Mouse (Mus musculus) hindbrain, embryonic 14.5 days (tissue): ENCODE measurements around the gene Tmem41b. TPM values are rescaled to one million over a fixed set of nuclear protein-coding genes. Genes with fewer than 3 reads are reported as not detected.
"Not testable (repeated sequence)": the region's sequence is repeated elsewhere in the genome, so short reads cannot be mapped to it uniquely, and the experiment has no call there.

Experiments used
- ATAC-seq: fragments of 200-750 bp; cut with Nextera tagmentation; 2 replicates; pipeline ENCODE4 v1.8.0; 2017; ENCODE audit warnings: moderate number of reproducible peaks, mild to moderate bottlenecking, moderate TSS enrichment, moderate library complexity; ENCODE audit not compliant: low FRiP score
- DNase-seq: peaks from one replicate; pipeline ENCODE4 v3.0.0-alpha.2; 2015; ENCODE audit warnings: low spot score
- H3K27ac ChIP-seq: fragments of 300-500 bp; sonication (generic); 2 replicates; pipeline ENCODE4 v1.5.1; 2014; ENCODE audit warnings: mild to moderate bottlenecking, moderate library complexity
- H3K27me3 ChIP-seq: fragments of 300-500 bp; sonication (generic); 2 replicates; pipeline ENCODE4 v1.6.1; 2014; ENCODE audit warnings: mild to moderate bottlenecking, low read length, mixed read lengths; ENCODE audit not compliant: control insufficient read depth, insufficient read depth
- H3K36me3 ChIP-seq: fragments of 300-500 bp; sonication (generic); replicated peaks from 2 replicates; pipeline ENCODE4 v1.6.1; 2014; ENCODE audit not compliant: control insufficient read depth, insufficient read depth
- H3K4me1 ChIP-seq: fragments of 300-500 bp; sonication (generic); replicated peaks from 2 replicates; pipeline ENCODE4 v1.6.1; 2014; ENCODE audit warnings: antibody characterized with exemption, low read length, mixed read lengths; ENCODE audit not compliant: control insufficient read depth, insufficient read depth
- H3K4me2 ChIP-seq: fragments of 300-500 bp; sonication (generic); replicated peaks from 2 replicates; pipeline ENCODE4 v1.6.1; 2014; ENCODE audit warnings: mild to moderate bottlenecking, moderate library complexity
- H3K4me3 ChIP-seq: fragments of 300-500 bp; sonication (generic); replicated peaks from 2 replicates; pipeline ENCODE4 v1.5.1; 2014; ENCODE audit warnings: mild to moderate bottlenecking, low read length
- H3K9ac ChIP-seq: fragments of 300-500 bp; sonication (generic); 2 replicates; pipeline ENCODE4 v1.6.1; 2014
- H3K9me3 ChIP-seq: fragments of 300-500 bp; sonication (generic); 2 replicates; pipeline ENCODE4 v1.6.1; 2016; ENCODE audit warnings: low read length; ENCODE audit not compliant: control insufficient read depth
- WGBS: fragments of 180-500 bp; shearing (Covaris S2); extraction: QIAGEN DNeasy Blood & Tissue Kit; methylation state at CpG from one replicate; pipeline ENCODE4 v1.1.7; 2014; 5-methylcytosine and 5-hydroxymethylcytosine counted together
- polyA plus RNA-seq: library from polyadenylated mRNA; unstranded; fragments of >200 nt; fragmentation: Nextera tagmentation; extraction: Ambion mirVana; gene quantifications from 2 replicates; pipeline ENCODE4 v1.2.1, GENCODE M21; 2014

The Tmem41b gene
- polyA plus RNA-seq = 71.2 and 79.5 TPM in 2 replicates

DNA sequence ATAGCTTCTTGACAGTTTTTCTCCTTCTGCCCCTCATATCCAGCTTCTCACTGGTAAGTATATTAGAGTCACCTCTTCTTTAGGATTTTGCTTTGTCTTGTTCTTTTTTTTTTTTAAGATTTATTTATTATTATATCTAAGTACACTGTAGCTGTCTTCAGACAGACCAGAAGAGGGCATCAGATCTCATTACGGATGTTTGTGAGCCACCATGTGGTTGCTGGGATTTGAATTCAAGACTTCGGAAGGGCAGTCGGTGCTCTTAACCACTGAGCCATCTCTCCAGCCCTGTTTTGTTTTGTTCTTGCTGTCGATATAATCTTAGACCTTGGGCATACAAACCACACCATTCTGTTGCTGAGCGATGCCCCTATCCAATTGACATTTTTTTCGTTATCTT is at the start of gene Tmem41b:
TSS of gene Tmem41b (minus strand) at position 155 of the 400 bp plus-strand sequence.
- H3K9me3 ChIP-seq, DNase-seq, H3K27me3 ChIP-seq, ATAC-seq: not testable (repeated sequence)
- Histone ChIP-seq H3K9ac (peak within 1 kb of the TSS; percentile 74), H3K36me3 (peaks cover 18% of the 10 kb centered on the region), H3K4me1 (peaks cover 17% of the 10 kb centered on the region), H3K4me2 (peak within 1 kb of the TSS; percentile 84), H3K27ac (peak within 1 kb of the TSS; percentile 87), H3K4me3 (peak within 1 kb of the TSS; percentile 60)
- WGBS = 37% methylated on average over 6 of the region's 6 CpGs

DNA sequence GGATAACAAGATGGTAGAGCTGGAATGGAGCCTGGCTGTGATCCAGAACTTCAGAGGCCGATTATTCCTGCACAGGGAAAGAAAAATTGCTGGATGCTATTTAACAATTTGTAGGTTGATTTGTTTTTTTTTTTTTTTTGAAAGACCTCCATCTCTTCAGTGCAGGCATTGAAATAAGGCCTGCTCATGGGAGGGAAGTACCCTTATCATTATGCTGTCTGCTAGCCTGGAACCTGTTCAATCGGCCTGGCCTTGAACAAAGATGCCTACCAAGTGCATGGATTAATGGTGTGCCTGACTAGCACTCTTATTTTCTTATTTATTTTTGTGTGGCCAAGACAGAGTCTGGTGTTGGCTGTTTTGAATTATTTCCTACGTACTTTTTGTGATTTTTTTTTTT is 43.6 kb upstream of the Tmem41b start:
- WGBS = 83% methylated on average over 3 of the region's 3 CpGs
- H3K9ac ChIP-seq = no peak overlapping the region
- H3K4me1 ChIP-seq = no peaks in the 10 kb centered on the region
- H3K27ac ChIP-seq = no peak overlapping the region
- H3K9me3 ChIP-seq = no peaks in the 10 kb centered on the region
- H3K36me3 ChIP-seq = peaks cover 55% of the 10 kb centered on the region
- DNase-seq = no peak
- no peak overlapping the region for H3K4me2 ChIP-seq
- no peak for ATAC-seq
- no peaks in the 10 kb centered on the region for H3K27me3 ChIP-seq
- H3K4me3 ChIP-seq = no peak overlapping the region

DNA sequence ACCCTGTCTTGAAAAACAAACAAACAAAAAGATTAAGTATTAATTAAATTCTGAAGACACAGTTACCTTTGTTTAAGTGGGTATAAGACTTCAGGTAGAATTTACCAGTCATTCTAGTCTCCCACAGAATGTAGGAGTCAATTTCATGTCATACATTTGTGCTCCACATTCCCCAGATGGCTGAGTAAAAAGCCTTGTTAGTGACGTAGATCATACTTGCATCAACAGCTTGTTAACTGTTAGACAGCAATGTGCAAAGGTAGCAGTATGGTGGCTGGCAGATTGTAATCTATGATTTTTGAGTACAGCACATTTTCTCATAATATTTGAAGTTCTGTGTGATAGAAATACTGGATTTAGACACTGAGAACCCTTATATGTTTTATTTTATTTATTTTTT is 42.1 kb upstream of the Tmem41b start:
- no peak for ATAC-seq
- Histone ChIP-seq H3K4me1 (no peaks in the 10 kb centered on the region), H3K27me3 (no peaks in the 10 kb centered on the region), H3K9ac (no peak overlapping the region), H3K4me2 (no peak overlapping the region), H3K27ac (no peak overlapping the region), H3K9me3 (no peaks in the 10 kb centered on the region), H3K4me3 (no peak overlapping the region), H3K36me3 (peaks cover 44% of the 10 kb centered on the region)
- DNase-seq = no peak
- whole genome bisulfite sequencing = 61% methylated on average over 1 of the region's 1 CpGs

DNA sequence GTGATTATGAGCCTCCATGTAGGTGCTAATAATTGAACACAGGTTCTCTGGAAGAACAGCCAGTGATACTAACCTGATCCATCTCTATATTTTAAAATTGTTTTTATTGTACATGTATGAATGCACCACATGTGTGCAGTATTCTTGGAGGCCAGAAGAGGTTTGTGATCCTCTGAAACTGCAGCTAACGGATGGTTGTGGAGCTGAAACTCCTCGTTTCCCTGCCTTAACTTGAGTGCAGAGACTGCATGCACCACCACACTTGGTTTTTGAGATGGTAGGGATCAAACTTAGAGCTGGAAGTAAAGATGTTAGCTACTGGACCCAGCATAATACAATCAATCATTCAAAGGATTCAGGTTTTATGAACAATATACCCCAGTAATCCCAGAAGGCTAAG is 39.9 kb upstream of the Tmem41b start:
- no peaks in the 10 kb centered on the region for H3K4me1 ChIP-seq
- H3K9me3 ChIP-seq = no peaks in the 10 kb centered on the region
- H3K27ac ChIP-seq = no peak overlapping the region
- ATAC-seq = no peak
- WGBS = 86% methylated on average over 2 of the region's 2 CpGs
- DNase-seq = no peak
- H3K9ac ChIP-seq = no peak overlapping the region
- peaks cover 23% of the 10 kb centered on the region for H3K36me3 ChIP-seq
- H3K27me3 ChIP-seq = no peaks in the 10 kb centered on the region
- no peak overlapping the region for H3K4me3 ChIP-seq
- H3K4me2 ChIP-seq = no peak overlapping the region

DNA sequence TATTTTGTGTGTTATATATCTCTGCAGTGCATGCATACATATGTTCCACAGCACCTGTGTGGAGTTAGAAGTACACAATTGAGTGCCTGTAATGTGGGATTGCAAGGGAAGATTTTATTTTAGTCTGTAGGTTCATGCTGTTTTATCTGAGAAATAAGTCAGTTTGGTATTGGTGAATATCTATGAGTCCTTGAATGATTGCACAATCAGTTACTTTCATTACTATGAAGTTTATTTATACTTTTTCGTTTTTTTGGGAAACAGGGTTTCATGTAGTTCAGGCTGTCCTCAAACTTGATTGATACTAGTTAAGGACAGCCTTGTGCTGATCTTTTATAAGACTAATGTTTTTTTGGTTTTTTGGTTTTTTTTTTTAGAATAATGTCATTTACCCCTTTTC is 36.8 kb upstream of the Tmem41b start:
- Histone ChIP-seq H3K4me1 (peaks cover 16% of the 10 kb centered on the region), H3K4me3 (no peak overlapping the region), H3K4me2 (no peak overlapping the region), H3K9me3 (no peaks in the 10 kb centered on the region), H3K9ac (no peak overlapping the region), H3K27ac (no peak overlapping the region), H3K27me3 (no peaks in the 10 kb centered on the region), H3K36me3 (no peaks in the 10 kb centered on the region)
- DNase-seq = no peak
- WGBS = 100% methylated on average over 1 of the region's 1 CpGs
- ATAC-seq = no peak

DNA sequence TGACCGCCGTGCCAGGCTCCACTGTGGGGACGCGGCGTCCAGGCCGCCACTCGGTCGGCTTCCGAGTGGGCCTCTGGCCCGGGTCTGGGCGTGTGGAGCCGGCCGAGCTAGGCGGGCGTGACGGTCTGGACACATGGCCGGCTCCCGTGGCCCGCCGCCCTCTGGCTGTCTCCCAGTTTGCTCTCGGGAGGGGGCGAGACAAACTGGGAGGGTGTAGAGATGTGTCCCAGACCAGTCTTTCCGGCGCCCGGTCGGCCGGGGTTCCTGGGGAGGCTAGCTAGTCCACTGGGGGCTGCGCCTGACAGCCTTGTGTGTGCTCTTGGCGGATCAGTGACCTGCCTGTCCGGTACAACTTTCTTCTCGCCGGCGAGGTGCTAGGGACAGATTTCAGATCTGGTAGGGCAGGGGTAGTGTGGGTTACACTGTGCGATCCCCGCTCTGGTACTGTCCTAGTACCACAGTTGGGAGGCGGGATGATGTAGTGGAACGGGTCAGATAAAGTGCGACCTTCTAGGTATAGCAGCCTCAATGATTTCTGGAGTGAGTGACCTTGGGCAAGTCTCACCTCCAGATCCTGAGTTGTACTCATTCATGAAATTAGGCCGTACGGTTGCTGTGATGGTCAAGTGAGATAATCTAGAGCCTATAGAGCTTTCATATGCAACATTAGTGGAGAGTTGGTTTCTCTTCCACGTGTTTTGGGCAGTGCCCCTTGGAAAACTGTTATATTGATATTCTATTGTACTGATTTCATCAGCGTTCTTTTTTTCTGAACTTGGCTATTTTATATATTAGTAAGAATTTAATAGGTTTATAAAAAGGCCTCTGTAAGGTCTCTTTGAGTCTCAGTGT is 32.1 kb upstream of the Tmem41b start:
- Histone ChIP-seq H3K9ac (peak overlapping the region; percentile 97), H3K4me1 (peaks cover 16% of the 10 kb centered on the region), H3K36me3 (no peaks in the 10 kb centered on the region), H3K4me2 (peak overlapping the region; percentile 97), H3K27me3 (no peaks in the 10 kb centered on the region), H3K27ac (peak overlapping the region; percentile 88), H3K9me3 (no peaks in the 10 kb centered on the region), H3K4me3 (peak overlapping the region; percentile 98)
- WGBS = under 1% methylated on average over 42 of the region's 42 CpGs
- ATAC-seq (no peak; the same call in 1 of the 2 replicates), DNase-seq (no peak)

DNA sequence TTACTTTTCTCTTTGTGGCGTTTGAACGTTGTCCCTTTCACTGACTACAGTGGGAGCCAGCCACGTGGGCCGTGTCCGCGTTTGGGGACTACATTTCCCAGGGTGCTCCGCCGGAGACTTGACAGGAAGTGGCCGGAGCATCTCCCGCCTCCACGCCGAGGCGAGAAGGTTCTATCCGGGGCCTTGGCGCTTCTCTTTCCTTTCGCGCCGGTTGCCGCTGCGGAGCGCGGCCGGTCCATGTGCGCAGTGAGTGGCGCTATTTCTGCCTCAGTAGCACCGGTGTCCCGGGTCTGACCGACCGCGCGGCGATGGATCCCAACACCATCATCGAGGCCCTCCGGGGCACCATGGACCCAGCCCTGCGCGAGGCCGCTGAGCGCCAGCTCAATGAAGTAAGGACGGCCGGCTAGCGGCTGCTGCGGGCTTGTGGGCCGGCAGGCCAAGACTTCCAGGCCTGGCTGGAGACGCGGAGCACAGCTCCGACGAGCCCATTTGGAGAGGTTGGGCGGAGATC is 31.4 kb upstream of the Tmem41b start, which contains the start of gene Ipo7:
TSS of gene Ipo7 (plus strand) at position 158 of the 514 bp plus-strand sequence.
- H3K4me2 ChIP-seq = peak within 1 kb of the TSS; percentile 97
- H3K4me1 ChIP-seq = peaks cover 16% of the 10 kb centered on the region
- no peaks in the 10 kb centered on the region for H3K36me3 ChIP-seq
- no peaks in the 10 kb centered on the region for H3K27me3 ChIP-seq
- H3K9ac ChIP-seq = peak within 1 kb of the TSS; percentile 97
- WGBS = under 1% methylated on average over 48 of the region's 48 CpGs
- peak within 1 kb of the TSS; percentile 88 for H3K27ac ChIP-seq
- no peaks in the 10 kb centered on the region for H3K9me3 ChIP-seq
- peak; percentile 92 for DNase-seq
- H3K4me3 ChIP-seq = peak within 1 kb of the TSS; percentile 98
- ATAC-seq = peak; percentile 99

DNA sequence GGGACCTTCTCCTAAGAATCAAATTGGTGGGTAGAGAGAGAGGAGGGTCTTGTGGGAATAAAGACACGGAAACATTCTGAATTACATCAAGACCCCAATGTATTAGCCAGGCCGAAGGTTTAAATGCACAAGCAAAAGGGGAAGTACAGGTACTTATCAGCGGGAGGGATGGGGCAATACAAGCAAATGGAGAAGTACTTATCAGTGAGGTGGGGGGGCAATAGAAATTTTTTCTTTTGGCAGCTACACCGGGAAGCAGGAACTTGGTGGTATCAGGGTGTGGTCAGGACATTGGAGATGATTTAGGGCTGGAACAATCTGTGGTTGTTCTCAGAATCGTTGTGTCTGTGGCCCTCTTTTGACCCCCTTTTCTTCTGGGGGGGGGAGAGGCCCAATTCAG is 27.5 kb upstream of the Tmem41b start:
- Histone ChIP-seq H3K4me1 (peaks cover 4% of the 10 kb centered on the region; the same call in 1 of the 2 replicates), H3K4me2 (no peak overlapping the region), H3K9ac (no peak overlapping the region), H3K4me3 (no peak overlapping the region), H3K36me3 (no peaks in the 10 kb centered on the region), H3K27me3 (no peaks in the 10 kb centered on the region), H3K27ac (no peak overlapping the region), H3K9me3 (no peaks in the 10 kb centered on the region)
- DNase-seq = no peak
- ATAC-seq = no peak
- 86% methylated on average over 5 of the region's 5 CpGs for WGBS

DNA sequence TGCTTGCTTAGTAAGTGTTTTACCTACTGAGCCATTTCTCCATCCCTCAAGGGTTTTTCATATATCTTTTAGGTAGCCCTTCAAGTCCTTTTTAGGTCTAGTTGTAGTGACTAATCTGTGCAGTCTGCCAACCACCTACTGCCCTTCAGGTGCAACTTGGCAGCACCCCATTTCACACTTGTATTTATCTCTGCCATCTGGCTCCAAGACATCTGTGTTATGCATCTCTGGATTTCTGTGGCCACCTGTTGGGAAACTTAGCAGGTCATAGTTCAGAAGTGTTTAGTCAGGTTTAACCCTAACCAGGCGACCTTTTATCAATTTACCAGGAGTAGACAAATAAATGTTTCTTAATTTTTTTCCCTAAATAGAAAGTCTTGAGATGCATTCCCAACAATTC is 24.7 kb upstream of the Tmem41b start:
- no peaks in the 10 kb centered on the region for H3K4me1 ChIP-seq
- no peaks in the 10 kb centered on the region for H3K27me3 ChIP-seq
- H3K9ac ChIP-seq = no peak overlapping the region
- H3K4me2 ChIP-seq = no peak overlapping the region
- H3K27ac ChIP-seq = no peak overlapping the region
- DNase-seq (no peak), ATAC-seq (no peak)
- no peak overlapping the region for H3K4me3 ChIP-seq
- WGBS = 50% methylated on average over 1 of the region's 1 CpGs
- H3K9me3 ChIP-seq = no peaks in the 10 kb centered on the region
- H3K36me3 ChIP-seq = no peaks in the 10 kb centered on the region
